Mouse (Mus musculus): ENCODE measurements at regions not wholly inside any gene's neighbourhood (a gene's known extent, or its start where the extent isn't known, plus 50 kb on each side); places are given as distances from the start of the nearest gene placed in this dataset.

GRCm38 (mm10) chr2:146625166-146625751 is 113.1 kb upstream of the Ralgapa2 start:
- ATAC-seq = no peak

GRCm38 (mm10) chr2:146626531-146626930 is 114.4 kb upstream of the Ralgapa2 start:
- ATAC-seq = no peak

GRCm38 (mm10) chr2:146630179-146630578 is 118.0 kb upstream of the Ralgapa2 start:
- no peak for ATAC-seq

- ATAC-seq = no peak
These were observed 119.0 kb upstream of the Ralgapa2 start for GRCm38 (mm10) chr2:146631098-146631497.

GRCm38 (mm10) chr2:146633329-146634070 is 121.4 kb upstream of the Ralgapa2 start:
- ATAC-seq = peak; percentile 75

- no peak for ATAC-seq
These were observed 125.4 kb upstream of the Ralgapa2 start for GRCm38 (mm10) chr2:146637573-146637972.

- ATAC-seq = no peak
These were observed 134.3 kb upstream of the Ralgapa2 start for GRCm38 (mm10) chr2:146646237-146646972.

- ATAC-seq = no peak
These were observed 134.8 kb upstream of the Ralgapa2 start for GRCm38 (mm10) chr2:146646973-146647282.

- ATAC-seq = no peak
These were observed 149.2 kb upstream of the Ralgapa2 start for GRCm38 (mm10) chr2:146661346-146661745.

GRCm38 (mm10) chr2:146672761-146673160 is 160.6 kb upstream of the Ralgapa2 start:
- no peak for ATAC-seq

GRCm38 (mm10) chr2:146681979-146682378 is 169.8 kb upstream of the Ralgapa2 start:
- ATAC-seq = no peak

GRCm38 (mm10) chr2:146685854-146686507 is 169.7 kb upstream of the Kiz start:
- no peak for ATAC-seq

GRCm38 (mm10) chr2:146688544-146688943 is 167.1 kb upstream of the Kiz start:
- no peak for ATAC-seq

- ATAC-seq = no peak
These were observed 162.2 kb upstream of the Kiz start for GRCm38 (mm10) chr2:146693484-146693883.

GRCm38 (mm10) chr2:146694041-146694440 is 161.6 kb upstream of the Kiz start:
- ATAC-seq = no peak

- ATAC-seq = no peak
These were observed 159.4 kb upstream of the Kiz start for GRCm38 (mm10) chr2:146696277-146696676.

- ATAC-seq = no peak
These were observed 158.9 kb upstream of the Kiz start for GRCm38 (mm10) chr2:146696727-146697126.

GRCm38 (mm10) chr2:146710676-146711075 is 145.0 kb upstream of the Kiz start:
- ATAC-seq = no peak

- no peak for ATAC-seq
These were observed 134.4 kb upstream of the Kiz start for GRCm38 (mm10) chr2:146721184-146721715.

GRCm38 (mm10) chr2:146722351-146723025 is 133.2 kb upstream of the Kiz start:
- ATAC-seq = no peak

GRCm38 (mm10) chr2:146723172-146723571 is 132.5 kb upstream of the Kiz start:
- no peak for ATAC-seq

GRCm38 (mm10) chr2:146723671-146724070 is 132.0 kb upstream of the Kiz start:
- ATAC-seq = no peak
